Mouse (Mus musculus): Measurements from ENCODE around the gene Slc26a11.

GRCm38 (mm10) chr11:119322521-119322920 lies 32.8 kb upstream of the Slc26a11 start:
- TF ChIP-seq ZNF384 (IDR thresholded peaks at IDR 0.05; ENCODE audit: low read depth, low read length): no peak
- no peak for TF ChIP-seq ZC3H11A (IDR thresholded peaks at IDR 0.05; ENCODE audit: borderline replicate concordance, low read depth, low read length)
- TF ChIP-seq CHD2 (IDR thresholded peaks at IDR 0.05; ENCODE audit: low read depth, low read length): no peak

Data from ES-E14 (cell line).